Mouse (Mus musculus) ES-Bruce4 (cell line): Measurements from ENCODE around the gene Cd24a. TPM values are rescaled to one million over a fixed set of nuclear protein-coding genes. Genes with fewer than 3 reads are reported as not detected.

ENCODE experiments used
- H3K27ac ChIP-seq: 2 replicates; pipeline ENCODE4 v1.5.1; 2012; ENCODE audit warnings: low read length, inconsistent platforms; ENCODE audit not compliant: insufficient read depth
- H3K27me3 ChIP-seq: 2 replicates; pipeline ENCODE4 v1.6.1; 2012; ENCODE audit warnings: mild to moderate bottlenecking, low read length, inconsistent platforms; ENCODE audit not compliant: control insufficient read depth, poor library complexity, insufficient read depth, severe bottlenecking
- H3K36me3 ChIP-seq: 2 replicates; pipeline ENCODE4 v1.6.1; 2012; ENCODE audit warnings: inconsistent platforms, mild to moderate bottlenecking, low read length, moderate library complexity; ENCODE audit not compliant: control insufficient read depth, poor library complexity, insufficient read depth, severe bottlenecking
- H3K4me1 ChIP-seq: one replicate; pipeline ENCODE4 v1.8.1; 2011; ENCODE audit warnings: low read length; ENCODE audit not compliant: control insufficient read depth, insufficient read depth
- H3K4me3 ChIP-seq: 2 replicates; pipeline ENCODE4 v1.5.1; 2011; ENCODE audit warnings: low read depth, mild to moderate bottlenecking, low read length
- H3K9ac ChIP-seq: 2 replicates; pipeline ENCODE4 v1.6.1; 2012; ENCODE audit warnings: low read depth, mild to moderate bottlenecking, inconsistent platforms; ENCODE audit not compliant: poor library complexity, severe bottlenecking
- H3K9me3 ChIP-seq: replicated peaks from 2 replicates; pipeline ENCODE4 v1.6.1; 2012; ENCODE audit warnings: mild to moderate bottlenecking, low read length, inconsistent platforms; ENCODE audit not compliant: control insufficient read depth, poor library complexity, insufficient read depth, severe bottlenecking
- CTCF ChIP-seq: IDR thresholded peaks from one replicate; pipeline ENCODE4 v1.8.1; 2011; ENCODE audit warnings: low read depth, low read length
- EP300 ChIP-seq: IDR thresholded peaks from 2 replicates; pipeline ENCODE4 v1.6.1; 2011; ENCODE audit warnings: low read depth, low read length; ENCODE audit not compliant: insufficient read depth
- POLR2A ChIP-seq: IDR thresholded peaks from one replicate; pipeline ENCODE4 v1.8.1; 2011; ENCODE audit warnings: low read length; ENCODE audit not compliant: insufficient read depth
- polyA plus RNA-seq: library from polyadenylated mRNA; stranded (reverse); fragments of >200 nt; gene quantifications from 2 replicates; pipeline ENCODE4 v1.2.4, GENCODE M21; 2011; ENCODE audit warnings: low read depth; ENCODE audit not compliant: missing spikeins, insufficient read depth, insufficient read length

Gene Cd24a
- polyA plus RNA-seq, 1 experiment = 126 TPM

GRCm38 (mm10) chr10:43560765-43561164 is 17.3 kb upstream of the Cd24a start:
- Histone ChIP-seq H3K36me3 (no peaks in the 10 kb centered on the region), H3K9me3 (no peaks in the 10 kb centered on the region), H3K4me3 (no peak overlapping the region), H3K27ac (no peak overlapping the region), H3K27me3 (no peaks in the 10 kb centered on the region), H3K4me1 (no peaks in the 10 kb centered on the region), H3K9ac (no peak overlapping the region)
- peak; percentile 45 for TF ChIP-seq CTCF
- TF ChIP-seq POLR2A = no peak
- no peak for TF ChIP-seq EP300

GRCm38 (mm10) chr10:43561311-43561710 is 16.8 kb upstream of the Cd24a start:
- Histone ChIP-seq H3K4me3 (no peak overlapping the region), H3K9ac (no peak overlapping the region), H3K36me3 (no peaks in the 10 kb centered on the region), H3K27me3 (no peaks in the 10 kb centered on the region), H3K27ac (no peak overlapping the region), H3K4me1 (no peaks in the 10 kb centered on the region), H3K9me3 (no peaks in the 10 kb centered on the region)
- no peak for TF ChIP-seq EP300
- TF ChIP-seq CTCF = no peak
- TF ChIP-seq POLR2A = no peak

GRCm38 (mm10) chr10:43574352-43574751 is 3.7 kb upstream of the Cd24a start:
- H3K9ac ChIP-seq = no peak overlapping the region
- H3K27ac ChIP-seq = no peak overlapping the region
- no peaks in the 10 kb centered on the region for H3K36me3 ChIP-seq
- no peak overlapping the region for H3K4me3 ChIP-seq
- no peaks in the 10 kb centered on the region; the same call in 1 of the 2 replicates for H3K27me3 ChIP-seq
- H3K9me3 ChIP-seq = peaks cover 13% of the 10 kb centered on the region
- H3K4me1 ChIP-seq = no peaks in the 10 kb centered on the region
- TF ChIP-seq EP300 = no peak
- TF ChIP-seq CTCF = no peak
- no peak for TF ChIP-seq POLR2A

GRCm38 (mm10) chr10:43574956-43575355 is 3.1 kb upstream of the Cd24a start:
- no peaks in the 10 kb centered on the region for H3K4me1 ChIP-seq
- H3K27ac ChIP-seq = no peak overlapping the region
- no peaks in the 10 kb centered on the region; the same call in 1 of the 2 replicates for H3K27me3 ChIP-seq
- H3K36me3 ChIP-seq = no peaks in the 10 kb centered on the region
- no peak overlapping the region for H3K4me3 ChIP-seq
- peaks cover 13% of the 10 kb centered on the region for H3K9me3 ChIP-seq
- no peak overlapping the region for H3K9ac ChIP-seq
- no peak for TF ChIP-seq EP300
- TF ChIP-seq CTCF = peak; percentile 84

- Histone ChIP-seq H3K27ac (no peak overlapping the region), H3K9ac (no peak overlapping the region), H3K27me3 (no peaks in the 10 kb centered on the region; the same call in 1 of the 2 replicates), H3K4me3 (no peak overlapping the region), H3K36me3 (no peaks in the 10 kb centered on the region), H3K9me3 (0 out of 2 replicates have a peak, but pooled peaks cover under 1% of the 10 kb centered on the region), H3K4me1 (no peaks in the 10 kb centered on the region)
- TF ChIP-seq CTCF = no peak
- no peak for TF ChIP-seq EP300
- TF ChIP-seq POLR2A = no peak
These were observed 636 bp upstream of the Cd24a start for GRCm38 (mm10) chr10:43577299-43577996.

- Histone ChIP-seq H3K9ac (peak overlapping the region; percentile 60), H3K9me3 (no peaks in the 10 kb centered on the region), H3K36me3 (no peaks in the 10 kb centered on the region), H3K27ac (no peak overlapping the region), H3K27me3 (no peaks in the 10 kb centered on the region; the same call in 1 of the 2 replicates), H3K4me1 (no peaks in the 10 kb centered on the region), H3K4me3 (peak overlapping the region; percentile 52)
- TF ChIP-seq CTCF (no peak), EP300 (no peak), POLR2A (no peak)
These were observed 276 bp downstream of the Cd24a start for GRCm38 (mm10) chr10:43578366-43578753.
